Mouse (Mus musculus): ENCODE measurements at regions not wholly inside any gene's neighbourhood (a gene's known extent, or its start where the extent isn't known, plus 50 kb on each side); places are given as distances from the start of the nearest gene placed in this dataset.

DNA sequence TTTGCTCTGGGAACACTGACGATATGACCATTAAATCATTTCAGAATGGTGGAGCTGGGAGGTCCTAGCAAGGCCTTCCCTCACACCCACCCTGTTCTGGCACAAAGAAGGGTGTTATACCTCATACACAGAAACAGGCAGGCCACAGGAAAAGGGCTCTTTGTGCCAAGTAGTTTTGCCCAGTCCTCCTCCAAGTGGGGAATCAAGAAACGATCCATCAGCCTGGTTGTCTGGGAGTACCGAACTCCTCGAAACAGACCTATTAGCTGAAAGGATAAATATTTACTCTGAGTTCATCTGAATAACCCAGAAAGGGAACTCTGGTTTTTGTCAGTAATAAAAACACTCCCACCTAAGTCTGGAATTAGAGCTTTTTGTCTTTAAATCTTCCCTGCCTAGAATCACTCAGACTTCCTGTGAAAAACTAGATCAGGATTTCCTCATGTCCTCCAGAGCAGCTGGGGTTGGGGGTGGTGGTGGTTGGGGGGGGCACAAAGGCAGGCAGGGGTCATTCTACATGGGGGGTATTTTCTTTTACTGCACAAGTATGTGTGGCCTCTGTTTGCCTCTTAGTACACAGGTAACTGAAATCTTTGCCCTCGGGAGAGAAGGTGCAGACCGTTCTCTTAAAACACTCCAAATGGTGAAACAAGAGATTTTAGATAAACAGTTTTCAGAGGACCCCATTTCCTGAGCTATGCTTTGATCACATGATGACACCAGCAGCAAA is 681.3 kb downstream of the Gsdmc2 start:
- Histone ChIP-seq H3K4me2 (ENCODE audit: low read depth, low read length) (no peak overlapping the region), H3K36me3 (ENCODE audit: control insufficient read depth, insufficient read depth, low read length) (no peaks in the 10 kb centered on the region), H3K9ac (replicated peaks; ENCODE audit: low read depth, low read length) (no peak overlapping the region), H3K27ac (ENCODE audit: low read depth, low read length) (no peak overlapping the region), H3K9me3 (ENCODE audit: control insufficient read depth, low read length) (no peaks in the 10 kb centered on the region), H3K27me3 (ENCODE audit: control insufficient read depth, insufficient read depth, low read length) (no peaks in the 10 kb centered on the region), H3K4me1 (ENCODE audit: control insufficient read depth, insufficient read depth, low read length) (no peaks in the 10 kb centered on the region), H3K4me3 (ENCODE audit: low read depth, low read length) (no peak overlapping the region)
- peak; percentile 66; the same call in 1 of the 2 replicates for ATAC-seq (ENCODE audit: low read depth)
- WGBS = 40% methylated on average over 6 of the region's 6 CpGs

DNA sequence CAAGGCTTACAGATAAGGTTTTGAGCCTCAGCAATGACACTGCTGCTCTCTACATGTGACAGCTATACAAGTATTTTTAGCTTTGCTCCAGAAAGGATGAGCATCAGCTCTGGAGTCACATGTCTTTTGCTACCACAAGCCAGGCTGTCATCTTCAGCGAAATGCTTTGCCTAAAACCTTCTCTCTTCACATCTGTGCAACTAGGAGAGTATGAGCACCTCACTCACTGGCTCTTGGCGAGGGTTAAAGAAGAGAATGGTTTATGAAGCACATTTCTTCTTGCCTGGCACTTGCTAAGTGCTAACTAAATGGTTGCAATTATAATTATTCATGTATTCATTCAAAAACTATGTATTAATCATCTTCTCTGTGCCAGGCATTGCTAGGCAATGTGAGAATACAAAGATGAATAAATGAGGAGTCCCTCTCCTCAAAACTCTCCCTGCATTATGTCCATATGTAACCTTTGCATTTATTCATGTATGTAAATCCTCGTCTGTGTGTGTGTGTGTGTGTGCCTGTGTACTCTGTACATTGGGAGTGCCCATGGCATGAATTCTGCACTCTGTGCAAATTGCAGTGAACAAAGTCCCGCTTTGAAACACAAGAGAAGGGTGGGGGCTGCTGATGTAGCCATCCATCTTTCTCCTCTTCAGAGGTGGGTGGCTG is 682.0 kb downstream of the Gsdmc2 start:
- Histone ChIP-seq H3K27ac (ENCODE audit: low read depth, low read length) (no peak overlapping the region), H3K36me3 (ENCODE audit: control insufficient read depth, insufficient read depth, low read length) (no peaks in the 10 kb centered on the region), H3K27me3 (ENCODE audit: control insufficient read depth, insufficient read depth, low read length) (no peaks in the 10 kb centered on the region), H3K4me2 (ENCODE audit: low read depth, low read length) (no peak overlapping the region), H3K4me3 (ENCODE audit: low read depth, low read length) (no peak overlapping the region), H3K4me1 (ENCODE audit: control insufficient read depth, insufficient read depth, low read length) (no peaks in the 10 kb centered on the region), H3K9ac (replicated peaks; ENCODE audit: low read depth, low read length) (no peak overlapping the region), H3K9me3 (ENCODE audit: control insufficient read depth, low read length) (no peaks in the 10 kb centered on the region)
- peak; percentile 54; the same call in 1 of the 2 replicates for ATAC-seq (ENCODE audit: low read depth)
- 53% methylated on average over 4 of the region's 4 CpGs for WGBS

GRCm38 (mm10) chr15:63123123-63123688 is 721.8 kb downstream of the Gsdmc2 start:
- 84% methylated on average over 3 of the region's 3 CpGs for WGBS
- Histone ChIP-seq H3K9me3 (ENCODE audit: control insufficient read depth, low read length) (no peaks in the 10 kb centered on the region), H3K27ac (ENCODE audit: low read depth, low read length) (no peak overlapping the region), H3K4me1 (ENCODE audit: control insufficient read depth, insufficient read depth, low read length) (no peaks in the 10 kb centered on the region), H3K4me3 (ENCODE audit: low read depth, low read length) (no peak overlapping the region), H3K4me2 (ENCODE audit: low read depth, low read length) (no peak overlapping the region), H3K36me3 (ENCODE audit: control insufficient read depth, insufficient read depth, low read length) (no peaks in the 10 kb centered on the region), H3K9ac (replicated peaks; ENCODE audit: low read depth, low read length) (no peak overlapping the region), H3K27me3 (ENCODE audit: control insufficient read depth, insufficient read depth, low read length) (no peaks in the 10 kb centered on the region)
- ATAC-seq (ENCODE audit: low read depth) = no peak

- Histone ChIP-seq H3K36me3 (ENCODE audit: control insufficient read depth, insufficient read depth, low read length) (no peaks in the 10 kb centered on the region), H3K4me3 (ENCODE audit: low read depth, low read length) (no peak overlapping the region), H3K4me1 (ENCODE audit: control insufficient read depth, insufficient read depth, low read length) (no peaks in the 10 kb centered on the region), H3K9ac (replicated peaks; ENCODE audit: low read depth, low read length) (no peak overlapping the region), H3K27me3 (ENCODE audit: control insufficient read depth, insufficient read depth, low read length) (no peaks in the 10 kb centered on the region), H3K9me3 (ENCODE audit: control insufficient read depth, low read length) (no peaks in the 10 kb centered on the region), H3K4me2 (ENCODE audit: low read depth, low read length) (no peak overlapping the region), H3K27ac (ENCODE audit: low read depth, low read length) (no peak overlapping the region)
- WGBS = 76% methylated on average over 2 of the region's 2 CpGs
- no peak for ATAC-seq (ENCODE audit: low read depth)
Observed at GRCm38 (mm10) chr15:63112918-63113317, 732.1 kb downstream of the Gsdmc2 start.

- Histone ChIP-seq H3K4me3 (ENCODE audit: low read depth, low read length) (no peak overlapping the region), H3K4me2 (ENCODE audit: low read depth, low read length) (no peak overlapping the region), H3K27ac (ENCODE audit: low read depth, low read length) (no peak overlapping the region), H3K36me3 (ENCODE audit: control insufficient read depth, insufficient read depth, low read length) (no peaks in the 10 kb centered on the region), H3K27me3 (ENCODE audit: control insufficient read depth, insufficient read depth, low read length) (no peaks in the 10 kb centered on the region), H3K9me3 (ENCODE audit: control insufficient read depth, low read length) (no peaks in the 10 kb centered on the region), H3K9ac (replicated peaks; ENCODE audit: low read depth, low read length) (no peak overlapping the region), H3K4me1 (ENCODE audit: control insufficient read depth, insufficient read depth, low read length) (no peaks in the 10 kb centered on the region)
- ATAC-seq (ENCODE audit: low read depth) = no peak
- 97% methylated on average over 3 of the region's 3 CpGs for WGBS
Observed at GRCm38 (mm10) chr15:63100093-63100492, 744.9 kb downstream of the Gsdmc2 start.

DNA sequence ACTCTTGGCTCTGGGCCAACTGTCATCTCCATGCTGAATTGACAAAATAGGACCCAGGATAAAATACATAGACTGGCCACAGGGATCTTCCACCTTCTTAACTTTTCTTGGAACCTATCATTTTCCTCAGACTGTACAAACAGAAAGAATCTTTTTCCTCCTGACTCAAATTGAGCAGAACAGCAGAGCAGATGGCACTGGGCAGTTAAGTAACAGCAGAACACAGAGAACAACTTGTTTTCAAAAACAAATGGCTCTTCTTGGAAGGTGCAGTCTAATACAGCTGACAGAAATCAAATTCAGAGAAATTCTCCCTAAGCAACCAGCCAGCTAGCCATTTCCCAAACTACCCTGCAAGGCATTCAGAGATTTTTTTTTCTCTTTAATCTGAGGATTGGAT is 763.0 kb downstream of the Gsdmc2 start:
- no peaks in the 10 kb centered on the region for H3K36me3 ChIP-seq (ENCODE audit: control insufficient read depth, insufficient read depth, low read length)
- no peaks in the 10 kb centered on the region for H3K27me3 ChIP-seq (ENCODE audit: control insufficient read depth, insufficient read depth, low read length)
- H3K4me3 ChIP-seq (ENCODE audit: low read depth, low read length) = no peak overlapping the region
- no peaks in the 10 kb centered on the region for H3K4me1 ChIP-seq (ENCODE audit: control insufficient read depth, insufficient read depth, low read length)
- H3K9me3 ChIP-seq (ENCODE audit: control insufficient read depth, low read length) = no peaks in the 10 kb centered on the region
- no peak overlapping the region for H3K27ac ChIP-seq (ENCODE audit: low read depth, low read length)
- no peak overlapping the region for H3K9ac ChIP-seq (replicated peaks; ENCODE audit: low read depth, low read length)
- no peak overlapping the region for H3K4me2 ChIP-seq (ENCODE audit: low read depth, low read length)
- no peak for ATAC-seq (ENCODE audit: low read depth)

DNA sequence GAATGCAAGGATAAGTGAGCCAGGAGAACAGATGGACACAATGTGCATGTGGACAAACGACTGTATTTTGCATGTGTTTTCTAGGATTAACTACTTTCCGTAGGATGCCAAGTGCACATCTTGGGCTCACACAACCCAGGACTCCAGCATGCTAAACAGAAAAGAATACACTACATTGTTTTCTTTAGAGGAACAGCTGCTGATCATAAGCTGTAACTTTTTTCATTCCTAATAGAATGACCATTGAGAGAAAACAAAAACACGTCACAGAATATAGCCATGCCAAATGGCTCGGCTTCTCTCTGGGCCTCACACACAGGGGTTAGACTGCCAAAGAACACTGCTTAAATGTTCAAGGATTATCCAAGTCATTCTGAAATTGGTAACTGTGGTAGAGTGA is 765.2 kb downstream of the Gsdmc2 start:
- H3K9ac ChIP-seq (replicated peaks; ENCODE audit: low read depth, low read length) = no peak overlapping the region
- ATAC-seq (ENCODE audit: low read depth) = no peak
- no peaks in the 10 kb centered on the region for H3K4me1 ChIP-seq (ENCODE audit: control insufficient read depth, insufficient read depth, low read length)
- no peaks in the 10 kb centered on the region for H3K36me3 ChIP-seq (ENCODE audit: control insufficient read depth, insufficient read depth, low read length)
- H3K9me3 ChIP-seq (ENCODE audit: control insufficient read depth, low read length) = no peaks in the 10 kb centered on the region
- H3K27me3 ChIP-seq (ENCODE audit: control insufficient read depth, insufficient read depth, low read length) = no peaks in the 10 kb centered on the region
- H3K27ac ChIP-seq (ENCODE audit: low read depth, low read length) = no peak overlapping the region
- no peak overlapping the region for H3K4me3 ChIP-seq (ENCODE audit: low read depth, low read length)
- 53% methylated on average over 4 of the region's 4 CpGs for WGBS
- no peak overlapping the region for H3K4me2 ChIP-seq (ENCODE audit: low read depth, low read length)

DNA sequence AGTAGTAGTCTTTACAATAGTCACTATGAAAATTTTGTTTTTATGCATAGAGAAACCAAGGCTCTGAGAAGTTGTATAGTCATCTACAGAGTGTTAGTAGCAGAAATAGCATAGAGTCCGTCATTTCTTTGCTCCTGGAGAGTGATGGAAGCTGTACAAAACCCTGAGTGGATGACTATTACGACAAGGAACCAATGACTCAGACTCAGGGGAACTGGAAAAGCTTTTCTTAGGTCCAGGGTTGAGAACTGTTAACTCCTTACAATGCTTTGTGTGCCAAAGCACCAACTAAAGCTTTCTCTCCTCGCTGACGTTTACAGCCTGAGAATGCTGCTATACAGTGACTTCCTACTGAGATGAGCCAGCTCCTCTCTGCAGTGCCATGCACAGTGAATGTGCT is 773.1 kb downstream of the Gsdmc2 start:
- H3K9ac ChIP-seq (replicated peaks; ENCODE audit: low read depth, low read length) = no peak overlapping the region
- WGBS = 67% methylated on average over 4 of the region's 4 CpGs
- no peaks in the 10 kb centered on the region for H3K9me3 ChIP-seq (ENCODE audit: control insufficient read depth, low read length)
- no peak for ATAC-seq (ENCODE audit: low read depth)
- no peak overlapping the region for H3K27ac ChIP-seq (ENCODE audit: low read depth, low read length)
- H3K4me3 ChIP-seq (ENCODE audit: low read depth, low read length) = no peak overlapping the region
- H3K4me1 ChIP-seq (ENCODE audit: control insufficient read depth, insufficient read depth, low read length) = no peaks in the 10 kb centered on the region
- H3K4me2 ChIP-seq (ENCODE audit: low read depth, low read length) = no peak overlapping the region
- H3K36me3 ChIP-seq (ENCODE audit: control insufficient read depth, insufficient read depth, low read length) = no peaks in the 10 kb centered on the region
- no peaks in the 10 kb centered on the region for H3K27me3 ChIP-seq (ENCODE audit: control insufficient read depth, insufficient read depth, low read length)

DNA sequence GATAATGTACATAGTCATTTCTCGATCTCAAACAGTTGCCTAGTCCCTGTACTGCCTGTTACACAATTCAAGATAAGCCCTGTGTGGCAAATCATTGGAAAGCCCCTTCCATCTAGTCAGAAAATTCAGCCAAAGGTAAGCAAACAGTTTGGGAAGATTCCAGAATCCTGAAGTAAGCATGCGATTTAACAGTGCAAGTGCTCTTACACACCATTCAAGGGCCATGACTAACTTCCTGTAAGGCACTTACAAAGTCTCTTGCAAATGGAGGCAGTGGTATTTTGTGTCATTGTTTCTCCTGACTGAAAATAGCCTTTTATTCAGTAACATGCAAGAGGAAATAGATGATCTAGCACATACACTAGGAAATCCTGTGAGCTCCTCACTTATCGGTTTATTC is 777.9 kb downstream of the Gsdmc2 start:
- Histone ChIP-seq H3K27ac (ENCODE audit: low read depth, low read length) (no peak overlapping the region), H3K4me2 (ENCODE audit: low read depth, low read length) (no peak overlapping the region), H3K36me3 (ENCODE audit: control insufficient read depth, insufficient read depth, low read length) (no peaks in the 10 kb centered on the region), H3K9me3 (ENCODE audit: control insufficient read depth, low read length) (no peaks in the 10 kb centered on the region), H3K4me3 (ENCODE audit: low read depth, low read length) (no peak overlapping the region), H3K27me3 (ENCODE audit: control insufficient read depth, insufficient read depth, low read length) (no peaks in the 10 kb centered on the region), H3K9ac (replicated peaks; ENCODE audit: low read depth, low read length) (no peak overlapping the region), H3K4me1 (ENCODE audit: control insufficient read depth, insufficient read depth, low read length) (no peaks in the 10 kb centered on the region)
- 92% methylated on average over 3 of the region's 3 CpGs for WGBS
- no peak for ATAC-seq (ENCODE audit: low read depth)

All from neural tube, embryonic 14.5 days (tissue).